Mouse (Mus musculus): Measurements from ENCODE around the gene Kdm6b.

GRCm38 (mm10) chr11:69366855-69367615 is 46.4 kb downstream of the Kdm6b start:
- TF ChIP-seq CTCF (IDR thresholded peaks at IDR 0.05; ENCODE audit: low read depth) (no peak), EP300 (IDR thresholded peaks at IDR 0.05; ENCODE audit: low read depth) (no peak)
